In the genomic region with DNA sequence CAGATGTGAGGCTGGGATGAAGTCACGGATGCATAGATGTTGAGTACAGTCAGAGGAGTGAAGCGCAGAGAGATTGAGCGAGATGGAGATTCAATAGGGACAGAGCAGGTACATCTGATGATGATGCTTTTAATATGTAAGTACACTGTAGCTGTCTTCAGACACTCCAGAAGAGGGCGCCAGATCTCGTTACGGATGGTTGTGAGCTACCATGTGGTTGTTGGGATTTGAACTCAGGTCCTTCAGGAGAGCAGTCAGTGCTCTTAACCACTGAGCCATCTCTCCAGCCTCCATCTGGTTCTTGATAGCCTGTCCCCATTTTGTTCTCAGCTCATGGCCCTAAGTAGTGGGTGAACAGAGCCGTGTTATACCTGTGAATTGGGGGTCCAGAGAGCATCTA, we compare ENCODE assay signal across 12 mouse cellular contexts. TPM values are rescaled to one million over a fixed set of nuclear protein-coding genes. Genes with fewer than 3 reads are reported as not detected.
"Had no signal": no experiment of that assay in that cellular context is flagged by ENCODE, and none has a peak within 500 bp of the region (broad histone marks: within the 10 kb centered on the region; RNA-seq: fewer than 3 reads in every experiment).

No protein-coding gene starts in this region.

RNA-seq across cellular contexts. Expression of gene BC107364, which starts 30.9 kb away (rescaled TPM):
- total RNA-seq: layer of hippocampus, adult 18-20 months; layer of hippocampus, postnatal 10 days; left cerebral cortex, postnatal 10 days; left cerebral cortex, postnatal 4 days; megakaryocyte progenitor cell, adult 5-6 weeks; monocyte, adult 5-6 weeks; neutrophil, adult 5-6 weeks had no signal
- polyA plus RNA-seq: limb, embryonic 13.5 days; liver, embryonic 11.5 days; liver, embryonic 16.5 days; midbrain, embryonic 14.5 days; neural tube, embryonic 12.5 days had no signal

RNA-seq across cellular contexts. Expression of gene Hfe2, which starts 41.9 kb away (rescaled TPM):
- total RNA-seq: megakaryocyte progenitor cell, adult 5-6 weeks; monocyte, adult 5-6 weeks; neutrophil, adult 5-6 weeks had no signal
